ENCODE assay signal across 24 mouse cellular contexts in the genomic region with DNA sequence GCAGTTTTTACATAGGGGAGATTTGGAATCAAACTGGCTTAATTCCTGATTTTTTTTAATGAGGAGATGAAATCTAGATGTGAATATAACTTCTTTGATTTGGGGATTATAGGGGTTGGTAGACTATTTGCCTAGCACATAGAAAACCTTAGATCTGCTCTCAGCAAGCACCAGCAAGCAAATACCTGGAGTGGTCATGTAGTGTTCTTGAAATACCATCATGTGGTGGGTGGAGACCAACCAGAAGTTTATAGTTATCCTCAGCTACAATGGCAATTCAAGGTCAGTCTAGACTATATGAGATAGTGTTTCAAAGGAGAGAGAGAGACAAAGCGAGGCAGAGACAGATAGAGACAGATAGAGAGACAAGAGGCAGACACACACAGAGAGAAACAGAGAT.
"Had no signal": no experiment of that assay in that cellular context is flagged by ENCODE, and none has a peak within 500 bp of the region (broad histone marks: within the 10 kb centered on the region; RNA-seq: fewer than 3 reads in every experiment).

No protein-coding gene starts in this region.

- H3K4me3 ChIP-seq: gastrocnemius, adult 2 months; heart, adult 2 months; heart, embryonic 13.5 days; heart, embryonic 15.5 days; hindbrain, embryonic 12.5 days; intestine, embryonic 15.5 days; layer of hippocampus, adult 2 months; limb, embryonic 13.5 days had no signal

- H3K36me3 ChIP-seq: heart, embryonic 13.5 days; heart, embryonic 15.5 days; hindbrain, embryonic 12.5 days; intestine, embryonic 15.5 days; limb, embryonic 13.5 days had no signal

- H3K4me1 ChIP-seq: heart, embryonic 15.5 days; hindbrain, embryonic 12.5 days; limb, embryonic 13.5 days had no signal

- H3K27ac ChIP-seq: gastrocnemius, adult 2 months; heart, adult 2 months; heart, embryonic 13.5 days; heart, embryonic 15.5 days; hindbrain, embryonic 12.5 days; hindbrain, embryonic 14.5 days; intestine, embryonic 15.5 days; layer of hippocampus, adult 2 months; limb, embryonic 13.5 days had no signal

- H3K9me3 ChIP-seq: heart, embryonic 13.5 days; heart, embryonic 15.5 days; hindbrain, embryonic 12.5 days; intestine, embryonic 15.5 days; limb, embryonic 13.5 days had no signal

- DNase-seq: gastrocnemius, adult 2 months; gastrocnemius, postnatal 10 days; gastrocnemius, postnatal 36 days; heart, adult 11 months; heart, adult 2 months; heart, postnatal 14 days; heart, postnatal 36 days; kidney, adult 18-20 months; kidney, adult 8-10 months; kidney, postnatal 10 days; kidney, postnatal 25 days; kidney, postnatal 4 days; left cerebral cortex, postnatal 4 days had no signal

- H3K9ac ChIP-seq: heart, embryonic 13.5 days; heart, embryonic 15.5 days; hindbrain, embryonic 12.5 days; hindbrain, embryonic 14.5 days; intestine, embryonic 15.5 days; limb, embryonic 13.5 days had no signal

- H3K27me3 ChIP-seq: heart, embryonic 13.5 days; heart, embryonic 15.5 days; hindbrain, embryonic 12.5 days; intestine, embryonic 15.5 days; limb, embryonic 13.5 days had no signal

- H3K4me2 ChIP-seq: heart, embryonic 11.5 days; heart, embryonic 13.5 days; heart, embryonic 15.5 days; hindbrain, embryonic 12.5 days; hindbrain, embryonic 14.5 days; intestine, embryonic 15.5 days; limb, embryonic 13.5 days had no signal

- ATAC-seq: forebrain, embryonic 16.5 days; hindbrain, embryonic 16.5 days; intestine, embryonic 15.5 days; intestine, postnatal 0 days had no signal
